Mouse (Mus musculus) small intestine, adult 2 months (tissue): Measurements from ENCODE around the gene Foxe3.

ENCODE experiments used
- CTCF ChIP-seq: fragments of 200-500 bp; IDR thresholded peaks from 2 replicates; pipeline ENCODE4 v1.5.1; 2012; ENCODE audit warnings: low read depth, mild to moderate bottlenecking, control low read depth, inconsistent platforms, low read length, moderate library complexity, mixed read lengths; ENCODE audit not compliant: insufficient replicate concordance, insufficient read length; ENCODE audit errors: extremely low read depth
- POLR2A ChIP-seq: fragments of 200-500 bp; IDR thresholded peaks from 2 replicates; pipeline ENCODE4 v1.6.1; 2012; ENCODE audit warnings: low read depth, mild to moderate bottlenecking, control low read depth, inconsistent platforms, low read length, moderate library complexity

DNA sequence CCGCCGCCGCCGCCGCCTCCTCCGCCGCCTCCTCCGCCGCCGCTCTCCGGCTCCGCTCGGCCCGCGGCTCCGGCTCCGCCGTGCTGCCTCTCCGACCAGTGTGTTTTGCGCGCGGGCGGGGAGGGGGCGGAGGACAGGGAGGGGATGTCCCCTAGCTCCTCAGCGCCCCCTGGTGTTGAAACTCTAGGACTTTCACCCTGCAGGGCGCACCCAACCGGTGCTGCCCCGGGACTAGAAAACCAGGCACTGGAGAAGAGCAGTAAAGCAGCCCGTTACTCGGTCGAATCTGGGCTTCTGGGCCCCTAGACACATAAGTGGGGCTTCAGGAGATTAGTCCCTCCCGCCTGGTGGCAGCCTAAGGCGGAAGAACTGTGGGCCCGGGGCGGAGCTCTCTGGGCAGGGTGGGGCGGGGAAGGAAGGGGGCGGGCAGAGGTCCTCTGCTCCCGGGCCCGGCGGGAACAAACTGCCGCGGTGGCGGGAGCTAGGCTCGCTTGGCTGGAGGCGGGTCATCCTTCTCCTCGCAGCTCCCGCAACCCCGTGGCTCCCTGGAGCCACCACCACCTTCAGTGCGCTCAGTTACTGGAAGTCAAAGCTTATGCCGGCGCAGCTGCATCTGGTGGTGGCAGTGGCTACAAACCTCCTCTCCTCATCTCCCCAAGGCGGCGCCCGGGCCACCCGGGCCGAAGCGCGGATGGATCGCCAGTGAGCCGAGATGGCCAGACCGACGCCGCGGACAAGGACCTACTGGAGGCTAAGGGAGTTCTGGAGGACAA is 16.8 kb downstream of the Foxe3 start, which contains the start of gene Foxd2:
- TF ChIP-seq CTCF (peak; percentile 99), POLR2A (peak; percentile 16; the same call in 1 of the 2 replicates)
